Mouse (Mus musculus) retina, embryonic 14.5 days (tissue): Measurements from ENCODE around the gene Ttll2.
A peak's percentile ranks its signal among the peaks of the same experiment; 100 is the strongest.
"Not testable (repeated sequence)": the region's sequence is repeated elsewhere in the genome, so short reads cannot be mapped to it uniquely, and the experiment has no call there.

Experiments used
- DNase-seq: peaks from one replicate; pipeline ENCODE4 v3.0.0-alpha.2; 2015; ENCODE audit warnings: low spot score

Ttll2 gene

DNA sequence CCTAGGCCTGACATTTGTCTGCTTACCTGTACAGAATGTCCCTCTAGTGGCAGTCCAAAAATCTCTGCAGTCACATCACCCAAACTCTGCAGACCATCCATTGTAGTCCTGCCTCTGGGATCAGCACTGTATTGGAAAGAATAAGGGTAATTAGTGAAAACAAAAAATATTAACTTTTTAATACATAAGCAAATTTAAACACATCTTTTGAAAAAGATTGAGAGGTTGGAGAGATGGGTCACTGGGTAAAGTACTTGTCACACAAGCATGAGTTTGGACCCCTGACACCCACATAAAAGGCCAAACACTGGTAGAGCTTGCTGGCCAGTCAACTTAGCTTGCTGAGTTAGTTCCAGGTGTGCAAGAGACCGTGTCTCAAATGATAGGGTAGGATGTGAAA lies at the start of gene Ttll2:
Gene Ttll2 (minus strand): TSS at position 101 of the 400 bp plus-strand sequence.
- not testable (repeated sequence) for DNase-seq

- not testable (repeated sequence) for DNase-seq
Observed at GRCm38 (mm10) chr17:7399770-7400169, 47.3 kb upstream of the Ttll2 start.

DNA sequence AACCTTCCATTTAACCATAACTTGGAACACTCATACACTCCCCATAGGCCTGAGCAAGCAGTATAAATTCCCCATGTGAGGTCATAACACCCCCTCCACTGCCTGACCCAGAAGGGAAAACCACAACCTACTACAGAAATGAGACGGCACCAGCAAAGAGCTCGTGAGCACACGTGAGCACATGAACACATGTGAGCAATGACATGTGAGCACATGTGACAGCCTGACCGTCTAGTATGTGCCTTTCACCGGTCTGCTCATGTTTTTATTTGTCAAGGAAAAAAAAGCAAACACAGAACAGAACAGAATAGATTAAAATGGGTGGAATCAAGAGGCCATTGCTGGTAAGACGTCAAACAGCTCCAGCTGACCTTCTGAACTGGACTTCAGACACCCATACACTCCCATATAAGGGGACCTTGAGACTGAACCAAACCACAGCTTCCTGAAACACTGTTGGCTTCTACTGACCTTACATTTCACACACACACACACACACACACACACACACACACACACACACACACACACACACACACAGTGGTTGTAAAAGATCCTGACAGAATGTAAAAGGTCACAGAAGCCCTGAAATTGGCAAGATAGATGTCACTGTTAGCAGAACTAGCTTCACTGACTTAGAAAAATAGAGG lies 45.8 kb upstream of the Ttll2 start:
- not testable (repeated sequence) for DNase-seq

DNA sequence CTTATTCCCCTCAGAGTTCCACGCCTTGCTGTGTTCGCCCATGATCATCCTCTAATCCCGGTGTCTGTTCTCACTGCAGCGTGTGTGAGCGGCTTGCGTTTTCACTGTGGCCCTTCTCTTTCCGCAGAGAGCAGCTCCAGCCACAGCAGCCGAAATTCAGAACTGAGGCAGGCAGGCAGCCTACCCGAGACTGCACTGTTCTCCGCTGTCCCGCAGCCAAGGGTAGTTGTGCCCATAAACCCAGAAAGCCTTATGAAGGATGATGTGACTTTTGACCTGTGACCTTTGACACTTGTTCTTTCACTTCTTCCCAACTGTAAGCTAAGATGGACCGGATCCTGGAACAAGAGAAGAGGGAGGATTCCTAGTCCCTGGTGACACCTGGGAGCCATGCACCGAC lies 44.6 kb upstream of the Ttll2 start:
- peak; percentile 24 for DNase-seq

- DNase-seq: not testable (repeated sequence)
Observed at GRCm38 (mm10) chr17:7396288-7396687, 43.8 kb upstream of the Ttll2 start.

- DNase-seq: not testable (repeated sequence)
Observed at GRCm38 (mm10) chr17:7395671-7396070, 43.2 kb upstream of the Ttll2 start.

GRCm38 (mm10) chr17:7395116-7395515 lies 42.6 kb upstream of the Ttll2 start:
- DNase-seq: not testable (repeated sequence)

GRCm38 (mm10) chr17:7389898-7390297 lies 37.4 kb upstream of the Ttll2 start:
- not testable (repeated sequence) for DNase-seq

- DNase-seq: not testable (repeated sequence)
Observed at GRCm38 (mm10) chr17:7388958-7389356, 36.5 kb upstream of the Ttll2 start.

DNA sequence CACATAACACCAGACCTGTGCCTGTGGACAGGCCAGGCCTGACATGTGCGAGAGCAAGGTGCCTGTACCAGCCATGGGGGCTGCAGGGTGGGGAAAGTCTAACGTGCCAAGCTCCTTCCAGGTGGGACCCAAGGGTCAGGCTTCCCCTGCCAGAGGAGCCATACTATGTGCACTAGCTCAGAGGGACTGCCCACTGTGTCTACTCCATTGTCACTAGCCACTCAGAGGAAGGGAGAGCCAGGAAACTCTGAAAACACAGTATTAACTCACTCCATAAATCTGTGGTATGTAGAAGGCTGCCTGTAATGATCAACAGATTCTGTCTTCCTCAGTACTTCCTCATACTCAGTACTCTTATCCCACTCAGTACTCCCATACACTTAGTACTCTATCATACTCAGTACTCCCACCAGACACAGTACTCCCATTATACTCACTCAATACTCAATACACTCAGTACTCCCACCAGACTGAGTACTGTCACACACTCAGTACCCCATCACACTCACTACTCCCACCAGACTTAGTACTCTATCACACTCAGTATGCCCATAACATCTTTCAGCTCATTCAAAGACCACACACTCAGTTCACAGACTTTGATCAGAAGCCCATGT lies 36.0 kb upstream of the Ttll2 start:
- not testable (repeated sequence) for DNase-seq

DNA sequence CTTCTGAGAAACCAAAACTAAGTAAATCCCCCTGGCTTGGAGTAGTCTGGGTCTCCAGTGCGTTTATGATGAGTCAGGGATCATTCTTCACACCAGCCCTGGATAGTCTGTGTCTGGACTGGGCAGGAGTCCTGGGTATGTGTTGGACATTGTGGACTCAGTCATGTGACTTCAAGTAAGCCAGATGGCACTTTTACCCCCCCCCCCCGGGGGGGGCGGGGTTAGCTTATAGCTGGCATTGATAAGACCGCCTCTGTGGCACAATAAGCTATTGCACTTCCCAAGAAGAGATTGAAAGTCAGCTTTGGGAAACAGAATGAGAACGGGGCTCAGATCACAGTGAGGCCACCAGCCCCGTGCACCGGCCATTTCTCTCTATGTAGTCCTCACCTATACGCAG lies 33.5 kb upstream of the Ttll2 start:
- peak; percentile 15 for DNase-seq

DNA sequence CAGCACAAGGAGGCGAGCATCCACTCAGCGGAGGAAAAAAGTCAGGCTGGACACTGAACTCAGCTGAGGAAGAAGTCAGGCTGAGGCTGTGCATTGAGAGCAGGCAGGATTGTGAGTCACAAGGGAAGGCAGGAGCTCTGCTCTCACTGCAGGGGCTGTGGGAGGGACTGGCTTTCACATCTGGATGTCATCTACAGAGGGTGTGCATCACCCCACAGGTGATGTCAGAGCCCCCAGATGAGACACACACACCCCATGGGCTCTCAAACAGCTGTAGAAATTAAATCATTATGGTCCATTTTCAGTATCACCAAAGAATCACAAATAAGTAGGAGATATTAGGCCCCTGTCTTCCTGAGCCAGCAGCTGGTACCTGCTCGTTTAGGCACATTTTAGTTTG lies 32.9 kb upstream of the Ttll2 start, which contains the start of gene Unc93a2:
Gene Unc93a2 (minus strand): TSS at position 101 of the 400 bp plus-strand sequence.
- DNase-seq: not testable (repeated sequence)

DNA sequence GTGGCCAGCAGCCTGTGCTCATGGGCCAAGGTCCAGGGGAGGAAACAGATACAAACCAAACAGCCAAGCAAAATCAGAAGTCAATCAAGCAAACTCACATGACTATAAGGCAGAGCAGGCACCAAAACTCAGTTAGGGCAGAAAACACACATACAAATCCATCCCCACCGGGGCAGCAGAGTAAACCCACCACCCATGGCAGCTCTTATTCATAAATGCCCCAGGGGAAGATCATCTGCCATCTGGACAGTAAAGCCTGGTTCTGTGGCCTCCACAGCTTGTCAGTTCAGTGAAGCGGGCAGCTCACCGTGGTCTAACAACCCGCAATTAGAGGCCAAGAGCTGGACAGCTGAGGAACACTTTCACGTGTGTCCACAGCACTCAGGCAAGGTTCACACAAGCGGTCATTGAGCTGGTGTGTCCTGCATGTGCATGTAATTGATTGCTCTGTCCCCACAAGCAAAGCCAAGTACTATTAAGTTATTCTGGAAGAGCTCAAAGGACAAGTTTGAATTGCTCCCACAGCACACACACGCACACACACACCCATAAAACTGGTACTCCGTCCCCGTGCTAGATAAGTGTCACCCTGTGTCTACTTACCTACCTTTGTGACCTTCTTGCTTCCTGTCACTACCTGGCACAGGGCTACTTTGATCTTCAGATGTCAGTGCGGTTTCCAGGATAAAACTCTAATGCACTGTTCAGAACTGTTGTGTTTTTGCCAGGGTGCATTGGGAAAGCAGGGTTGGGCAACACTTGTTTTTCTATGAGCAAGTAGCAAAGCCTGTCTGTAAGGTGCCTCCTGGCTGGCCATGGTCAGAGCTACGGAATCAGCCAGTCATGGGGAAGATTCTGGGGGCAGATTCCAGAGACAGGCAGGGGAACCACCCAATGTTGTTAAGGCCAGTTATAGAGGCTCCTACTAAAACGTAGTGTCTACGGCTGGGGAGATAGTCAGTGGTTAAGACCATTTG lies 31.0 kb upstream of the Ttll2 start:
- not testable (repeated sequence) for DNase-seq

GRCm38 (mm10) chr17:7382711-7383110 lies 30.2 kb upstream of the Ttll2 start:
- DNase-seq: not testable (repeated sequence)

DNA sequence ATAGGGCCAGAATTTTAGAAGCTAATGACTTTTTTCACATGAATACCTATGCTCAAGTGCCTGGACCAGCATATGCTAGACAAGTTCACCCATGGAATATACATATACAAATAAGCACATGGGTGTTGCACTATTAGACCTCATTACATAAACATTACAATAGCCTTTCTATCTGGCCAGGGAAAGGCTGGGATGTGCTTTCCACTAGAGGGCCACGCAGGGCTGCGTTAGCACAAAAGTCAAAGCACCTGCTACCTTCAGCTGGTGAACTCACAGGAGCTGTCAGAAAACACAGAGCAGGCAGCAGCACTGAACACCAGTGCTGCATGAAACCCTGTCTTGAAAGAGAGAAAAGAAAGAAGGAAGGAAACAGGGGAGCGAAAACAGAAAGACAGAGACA lies 25.4 kb upstream of the Ttll2 start:
- DNase-seq: not testable (repeated sequence)

DNA sequence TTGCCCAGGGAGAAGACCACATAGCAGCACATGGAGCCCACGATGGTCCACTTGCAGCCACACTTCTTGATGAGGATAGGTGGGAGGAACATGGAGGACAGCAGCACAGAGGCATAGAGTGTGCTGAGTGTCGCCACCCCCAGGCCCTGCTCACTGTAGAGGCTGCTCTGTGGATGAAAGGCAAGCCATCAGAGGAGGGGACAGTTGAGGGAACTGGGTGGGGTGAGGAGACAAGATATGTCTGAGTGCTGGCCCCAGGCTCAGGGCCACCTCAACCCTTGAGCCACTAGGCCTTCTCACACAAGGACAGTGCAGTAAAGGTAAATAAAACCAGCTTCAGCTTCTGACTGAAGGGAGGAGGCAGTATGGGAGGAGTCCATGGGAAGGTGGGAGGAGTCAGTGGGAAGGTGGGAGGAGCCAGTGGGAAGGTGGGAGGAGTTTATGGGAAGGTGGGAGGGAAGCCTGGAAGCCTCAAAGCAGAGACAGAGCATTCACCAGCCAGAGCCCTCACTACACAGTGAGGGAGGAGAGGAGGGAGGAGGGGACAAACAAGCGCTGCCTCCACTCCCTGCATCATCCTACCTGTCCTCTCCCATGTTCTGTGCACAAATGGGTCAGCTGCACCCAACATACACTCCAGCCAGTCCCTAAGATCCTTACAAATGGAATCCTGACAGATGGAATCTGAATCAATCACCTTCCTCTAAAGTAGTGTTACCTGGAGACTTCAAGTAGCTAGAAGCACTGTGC lies 24.6 kb upstream of the Ttll2 start:
- not testable (repeated sequence) for DNase-seq

GRCm38 (mm10) chr17:7371879-7372278 lies 19.4 kb upstream of the Ttll2 start, which contains the start of gene Gm49630:
TSS of gene Gm49630 (minus strand) at chr17:7371979.
- not testable (repeated sequence) for DNase-seq

- DNase-seq: not testable (repeated sequence)
Observed at GRCm38 (mm10) chr17:7369401-7369800, 16.9 kb upstream of the Ttll2 start.

GRCm38 (mm10) chr17:7366676-7367374 lies 14.3 kb upstream of the Ttll2 start:
- DNase-seq: peak; percentile 52

GRCm38 (mm10) chr17:7366265-7366664 lies 13.8 kb upstream of the Ttll2 start:
- DNase-seq: not testable (repeated sequence)

DNA sequence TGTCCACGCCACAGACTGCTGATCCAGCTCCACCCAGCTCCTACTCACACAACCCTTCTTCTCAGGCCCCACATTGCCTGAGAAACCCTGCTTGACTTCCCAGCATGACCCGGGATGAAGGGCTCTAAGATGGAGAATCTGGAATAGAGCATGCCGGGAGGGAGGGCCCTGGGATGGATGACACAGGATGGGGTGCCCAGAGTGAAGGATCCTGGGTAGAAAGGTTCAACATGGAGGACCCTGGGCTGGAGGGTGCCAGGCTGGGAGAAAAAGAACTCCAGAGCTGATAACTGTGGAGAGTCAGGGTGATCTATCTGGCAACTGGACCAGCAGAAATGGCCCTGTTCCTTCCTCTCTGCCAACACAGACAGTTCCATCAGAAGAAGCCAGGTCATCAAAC lies 13.1 kb upstream of the Ttll2 start:
- DNase-seq: not testable (repeated sequence)
